Mouse (Mus musculus) hematopoietic multipotent progenitor cell, adult 10-12 weeks (in vitro differentiated cells): ENCODE measurements around the gene Jade2. TPM values are rescaled to one million over a fixed set of nuclear protein-coding genes. Genes with fewer than 3 reads are reported as not detected.

Experiments
- polyA plus RNA-seq: library from polyadenylated mRNA; stranded (reverse); fragments of >175 nt; gene quantifications from 2 replicates; pipeline ENCODE4 v1.2.3, GENCODE M21; 2012; ENCODE audit warnings: low replicate concordance

The Jade2 gene
- polyA plus RNA-seq = 58.4 and 86.7 TPM in 2 replicates

DNA sequence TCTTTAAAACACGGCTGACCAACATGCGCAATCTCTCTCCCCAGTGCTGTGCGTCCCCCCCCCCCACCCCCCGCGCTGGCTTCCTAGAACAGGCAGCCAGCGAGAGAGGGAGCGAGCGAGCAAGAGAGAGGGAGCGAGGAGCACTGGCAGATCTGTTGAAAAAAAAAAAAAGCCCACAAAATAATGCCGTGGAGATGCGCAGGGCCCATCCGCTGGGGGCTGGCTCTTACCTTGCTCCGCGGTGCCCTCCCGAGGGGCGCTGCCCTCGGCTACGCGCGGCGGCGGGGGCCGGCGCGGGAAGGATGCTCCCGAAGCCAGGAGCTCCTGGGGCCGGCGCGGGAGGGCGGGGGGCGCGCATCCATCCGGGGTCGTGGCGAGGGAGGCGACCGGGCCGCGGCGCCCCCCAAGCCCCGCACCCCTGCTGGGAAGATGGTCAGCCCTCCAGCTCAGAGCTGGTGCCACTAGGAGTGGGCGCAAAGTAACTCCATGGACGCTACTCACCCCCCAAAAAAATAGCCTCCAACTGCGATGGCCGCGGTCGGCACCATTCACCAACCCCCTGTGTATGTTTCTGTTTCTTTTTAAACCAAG is at the start of gene Jade2:
Gene Jade2, minus strand, starts transcription at position 573 of the 591 bp plus-strand sequence.

Other genes with a start within 250 kb of the Jade2 start
- gene Nhp2, start 237.9 kb downstream of the Jade2 start, polyA plus RNA-seq = 42.9 and 74.4 TPM in 2 replicates
- gene Rmnd5b, start 221.8 kb downstream of the Jade2 start, polyA plus RNA-seq = 26.6 and 59.2 TPM in 2 replicates
- 35.6 and 84.4 TPM in 2 replicates for gene N4bp3, start 206.8 kb downstream of the Jade2 start, polyA plus RNA-seq
- gene D930048N14Rik, start 206.7 kb downstream of the Jade2 start, polyA plus RNA-seq = 1.9 and 2.1 TPM in 2 replicates
- 0.17 and 1.8 TPM in 2 replicates for gene 0610009B22Rik, start 168.8 kb downstream of the Jade2 start, polyA plus RNA-seq
- gene Sec24a, start 94.0 kb downstream of the Jade2 start, polyA plus RNA-seq = 27.0 and 48.1 TPM in 2 replicates
- 3.4 and 6.8 TPM in 2 replicates for gene Sar1b, start 94.0 kb downstream of the Jade2 start, polyA plus RNA-seq
- gene Cdkn2aipnl, start 110.0 kb upstream of the Jade2 start, polyA plus RNA-seq = 25.6 and 29.4 TPM in 2 replicates
- 256 and 265 TPM in 2 replicates for gene Ube2b, start 143.1 kb upstream of the Jade2 start, polyA plus RNA-seq
- gene Cdkl3, start 146.6 kb upstream of the Jade2 start, polyA plus RNA-seq = 1.5 and 2.3 TPM in 2 replicates
- gene Ppp2ca, start 241.0 kb upstream of the Jade2 start, polyA plus RNA-seq = 9.4 and 12.4 TPM in 2 replicates